Mouse (Mus musculus): ENCODE data around the gene Gabarapl1.

DNA sequence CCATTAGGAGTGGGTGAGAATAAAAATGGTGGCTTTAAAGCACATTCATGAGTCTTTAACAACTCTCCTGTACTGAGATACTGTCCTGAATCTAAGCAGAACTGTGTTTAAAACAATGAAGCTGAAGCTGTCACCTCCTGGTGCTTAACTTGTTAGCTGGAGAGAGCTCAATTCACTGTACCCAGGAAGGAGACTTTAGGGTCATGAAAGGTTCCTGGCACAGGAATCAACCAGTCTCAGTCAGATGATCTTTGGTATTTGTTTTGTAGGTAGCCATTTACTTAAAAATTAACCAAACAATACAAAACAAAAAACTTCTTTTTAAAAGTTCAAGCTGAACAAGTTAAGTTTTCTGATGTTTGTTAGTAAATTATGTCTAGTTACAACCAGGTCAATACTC, 2.7 kb upstream of the Gabarapl1 start:
- TF ChIP-seq CTCF (conservative IDR thresholded peaks at IDR 0.05; ENCODE audit: low read length) (no peak), NANOG (IDR thresholded peaks at IDR 0.05; ENCODE audit: borderline replicate concordance, low read length) (no peak), POU5F1 (IDR thresholded peaks at IDR 0.05; ENCODE audit: borderline replicate concordance, low read length) (no peak)
